In the genomic region with DNA sequence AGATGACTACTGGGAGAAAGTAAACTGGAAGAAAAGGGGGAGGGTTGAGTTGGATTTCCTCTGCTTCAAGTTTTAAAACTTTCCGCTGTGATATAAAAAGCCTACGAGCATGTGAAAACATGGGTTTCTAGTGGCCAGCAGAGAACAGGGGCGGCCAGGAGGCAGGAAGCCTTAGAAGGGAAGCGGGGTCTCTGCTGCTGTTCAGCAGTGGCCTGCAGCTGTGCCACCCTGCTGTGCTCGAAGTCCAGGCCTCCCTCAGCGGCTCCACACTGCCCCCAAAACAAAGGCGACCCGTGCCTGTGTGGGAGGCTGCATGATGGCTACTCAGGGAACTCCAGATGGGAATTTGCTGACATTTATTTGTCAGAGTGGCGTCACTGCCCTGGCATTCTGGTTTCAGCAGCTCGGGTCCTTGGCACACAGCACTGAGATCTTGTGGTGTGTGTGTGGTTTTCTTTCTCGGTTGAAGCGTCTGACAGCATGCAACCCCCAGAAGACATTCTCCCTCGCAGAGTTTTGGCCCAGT, we compare ENCODE assay signal across 7 mouse cellular contexts. TPM values are rescaled to one million over a fixed set of nuclear protein-coding genes. Genes with fewer than 3 reads are reported as not detected.
DNase-seq lines count a peak whose midpoint lies in the region; ATAC-seq lines count a peak whose summit lies in the region.

No protein-coding gene starts in this region.

- H3K4me2 ChIP-seq in hindbrain, embryonic 16.5 days (ENCODE audit: low read length), result peak overlapping the region; percentile 11; the same call in 1 of the 2 replicates
- no peak overlapping the region for H3K4me2 ChIP-seq in lung, embryonic 16.5 days (ENCODE audit: low read depth, low read length)
- H3K4me2 ChIP-seq in stomach, embryonic 16.5 days (ENCODE audit: low read depth, low read length), result no peak overlapping the region

- peak; percentile 87 for DNase-seq in NIH3T3 (ENCODE audit: low read depth)
- peak; percentile 56 for DNase-seq in adrenal gland, postnatal 14 days
- peak; percentile 21 to 27 for DNase-seq in gastrocnemius, adult 8-10 months (ENCODE audit: low spot score in 2 of 2)
- DNase-seq in right cerebral cortex, adult 2 months (ENCODE audit: low spot score in 2 of 2), result no peak

- no peaks in the 10 kb centered on the region for H3K9me3 ChIP-seq in hindbrain, embryonic 16.5 days (ENCODE audit: control insufficient read depth, low read length)
- no peaks in the 10 kb centered on the region for H3K9me3 ChIP-seq in lung, embryonic 16.5 days (ENCODE audit: control insufficient read depth, low read length)
- no peaks in the 10 kb centered on the region for H3K9me3 ChIP-seq in stomach, embryonic 16.5 days (replicated peaks; ENCODE audit: control insufficient read depth, low read length)

- no peaks in the 10 kb centered on the region for H3K27me3 ChIP-seq in hindbrain, embryonic 16.5 days (replicated peaks; ENCODE audit: control insufficient read depth, insufficient read depth, low read length)
- H3K27me3 ChIP-seq in lung, embryonic 16.5 days (ENCODE audit: control insufficient read depth, insufficient read depth, low read depth, low read length), result no peaks in the 10 kb centered on the region
- no peaks in the 10 kb centered on the region for H3K27me3 ChIP-seq in stomach, embryonic 16.5 days (ENCODE audit: control insufficient read depth, insufficient read depth, low read length)

- H3K9ac ChIP-seq in hindbrain, embryonic 16.5 days (ENCODE audit: low read depth, low read length), result no peak overlapping the region; the same call in 1 of the 2 replicates
- peak overlapping the region; percentile 38 for H3K9ac ChIP-seq in lung, embryonic 16.5 days (ENCODE audit: low read length)
- H3K9ac ChIP-seq in stomach, embryonic 16.5 days (ENCODE audit: low read length), result no peak overlapping the region

- no peak overlapping the region for H3K27ac ChIP-seq in hindbrain, embryonic 16.5 days (ENCODE audit: low read depth, low read length)
- H3K27ac ChIP-seq in lung, embryonic 16.5 days (ENCODE audit: low read length), result peak overlapping the region; percentile 62
- H3K27ac ChIP-seq in stomach, embryonic 16.5 days (ENCODE audit: low read length), result 0 out of 2 replicates have a peak overlapping the region, but pooled peaks have one; percentile 5

- WGBS in hindbrain, embryonic 16.5 days, result 18% methylated on average over 13 of the region's 13 CpGs
- 20% methylated on average over 13 of the region's 13 CpGs for WGBS in lung, embryonic 16.5 days
- WGBS in stomach, embryonic 16.5 days, result 40% methylated on average over 13 of the region's 13 CpGs

- H3K4me3 ChIP-seq in hindbrain, embryonic 16.5 days (ENCODE audit: low read length), result no peak overlapping the region
- no peak overlapping the region for H3K4me3 ChIP-seq in lung, embryonic 16.5 days (ENCODE audit: low read length)
- H3K4me3 ChIP-seq in stomach, embryonic 16.5 days (replicated peaks; ENCODE audit: low read length), result no peak overlapping the region

- H3K4me1 ChIP-seq in hindbrain, embryonic 16.5 days (ENCODE audit: control insufficient read depth, insufficient read depth, low read depth, low read length), result peaks cover 22% of the 10 kb centered on the region
- H3K4me1 ChIP-seq in lung, embryonic 16.5 days (replicated peaks; ENCODE audit: control insufficient read depth, insufficient read depth, low read length), result peaks cover 39% of the 10 kb centered on the region
- H3K4me1 ChIP-seq in stomach, embryonic 16.5 days (ENCODE audit: control insufficient read depth, insufficient read depth, low read length), result peaks cover 34% of the 10 kb centered on the region

- no peaks in the 10 kb centered on the region for H3K36me3 ChIP-seq in hindbrain, embryonic 16.5 days (ENCODE audit: control insufficient read depth, insufficient read depth, low read length)
- H3K36me3 ChIP-seq in lung, embryonic 16.5 days (ENCODE audit: control insufficient read depth, insufficient read depth, low read length), result no peaks in the 10 kb centered on the region
- H3K36me3 ChIP-seq in stomach, embryonic 16.5 days (ENCODE audit: control insufficient read depth, insufficient read depth, low read length), result no peaks in the 10 kb centered on the region

- peak; percentile 50; the same call in 1 of the 2 replicates for ATAC-seq in hindbrain, embryonic 16.5 days
- peak; percentile 39 for ATAC-seq in lung, embryonic 16.5 days (ENCODE audit: low read depth)
- 0 out of 2 replicates have a peak, but pooled peaks have one; percentile 40 for ATAC-seq in stomach, embryonic 16.5 days (ENCODE audit: insufficient read depth, low FRiP score)

RNA-seq across cellular contexts. Expression of a gene that starts 8.4 kb away (rescaled TPM):
- total RNA-seq in adrenal gland, postnatal 14 days (2021), result 20.7 and 20.8 TPM in 2 replicates
- 10 to 100 TPM in 3 of 4 experiments, 1 to 10 TPM in 1; 9.9 to 13.6 (median 12.9) TPM for total RNA-seq in gastrocnemius, adult 8-10 months (2022)
- polyA plus RNA-seq in hindbrain, embryonic 16.5 days (2015; fragmentation: Nextera tagmentation; extraction: Ambion mirVana), result 63.4 and 66.0 TPM in 2 replicates
- polyA plus RNA-seq in lung, embryonic 16.5 days (2015; fragmentation: Nextera tagmentation; extraction: Ambion mirVana), result 30.1 and 31.1 TPM in 2 replicates
- polyA plus RNA-seq in stomach, embryonic 16.5 days (2015; fragmentation: Nextera tagmentation; extraction: Ambion mirVana), result 32.6 and 40.8 TPM in 2 replicates

RNA-seq across cellular contexts. Expression of a gene that starts 8.6 kb away (rescaled TPM):
- 0.30 and 0.44 TPM in 2 replicates for total RNA-seq in adrenal gland, postnatal 14 days (2021)
- not detected for total RNA-seq in gastrocnemius, adult 8-10 months (2022)
- 0.14 and 0.16 TPM in 2 replicates for polyA plus RNA-seq in hindbrain, embryonic 16.5 days (2015; fragmentation: Nextera tagmentation; extraction: Ambion mirVana)
- polyA plus RNA-seq in lung, embryonic 16.5 days (2015; fragmentation: Nextera tagmentation; extraction: Ambion mirVana), result 0.21 and 0.53 TPM in 2 replicates
- polyA plus RNA-seq in stomach, embryonic 16.5 days (2015; fragmentation: Nextera tagmentation; extraction: Ambion mirVana), result 0.04 and 0.10 TPM in 2 replicates

Comparison
In these comparisons a context has a peak if more than half of its experiments do, and no peak if none do; other contexts are left out.
1. DNase-seq: peak in NIH3T3 (single experiment), adrenal gland, postnatal 14 days (single experiment) and gastrocnemius, adult 8-10 months (2 of 2); none in right cerebral cortex, adult 2 months (0 of 2).
2. Peak in every context shown above with its lines, with median percentiles within 50 percentile points of each other: ATAC-seq.